In genomic region chr10:42177771-42178674, GRCm38 (mm10) we compare ENCODE assay signal across 18 mouse cellular contexts.
A peak's percentile ranks its signal among the peaks of the same experiment; 100 is the strongest.
DNase-seq lines count a peak whose midpoint lies in the region; ATAC-seq and TF ChIP-seq lines count a peak whose summit lies in the region.
"Had no signal": no experiment of that assay in that cellular context is flagged by ENCODE, and none has a peak within 500 bp of the region (broad histone marks: within the 10 kb centered on the region; RNA-seq: fewer than 3 reads in every experiment).

No protein-coding gene starts in this region.

- no peaks in the 10 kb centered on the region for H3K9me3 ChIP-seq in limb, embryonic 12.5 days
- H3K9me3 ChIP-seq: forebrain, embryonic 15.5 days; heart, embryonic 15.5 days; hindbrain, embryonic 13.5 days; neural tube, embryonic 15.5 days had no signal

- H3K27me3 ChIP-seq in heart, adult 2 months (ENCODE audit: control insufficient read depth, insufficient read depth, low read length) = no peaks in the 10 kb centered on the region
- no peaks in the 10 kb centered on the region for H3K27me3 ChIP-seq in limb, embryonic 12.5 days
- H3K27me3 ChIP-seq: forebrain, embryonic 15.5 days; heart, embryonic 15.5 days; hindbrain, embryonic 13.5 days; neural tube, embryonic 15.5 days had no signal

- no peaks in the 10 kb centered on the region for H3K79me2 ChIP-seq in heart, adult 2 months (replicated peaks; ENCODE audit: control insufficient read depth, insufficient read depth, low read length)

- no peak overlapping the region for H3K27ac ChIP-seq in heart, adult 2 months
- 0 out of 2 replicates have a peak overlapping the region, but pooled peaks have one; percentile 0 for H3K27ac ChIP-seq in limb, embryonic 12.5 days
- H3K27ac ChIP-seq: forebrain, embryonic 15.5 days; heart, embryonic 15.5 days; hindbrain, embryonic 13.5 days; left cerebral cortex, adult 2 months; neural tube, embryonic 15.5 days had no signal

- intact Hi-C loops in heart, adult 2 months (cut with DNase I) = no loop called here
- intact Hi-C loops in heart, postnatal 25 days (cut with DNase I) = no loop called here

- no peak overlapping the region for H3K9ac ChIP-seq in heart, adult 2 months (ENCODE audit: low read depth, low read length)
- H3K9ac ChIP-seq in limb, embryonic 12.5 days (replicated peaks) = no peak overlapping the region
- H3K9ac ChIP-seq: forebrain, embryonic 15.5 days; heart, embryonic 15.5 days; hindbrain, embryonic 13.5 days; neural tube, embryonic 15.5 days had no signal

- TF ChIP-seq POLR2A in heart, adult 2 months (IDR thresholded peaks at IDR 0.05; ENCODE audit: insufficient read depth, low read depth, low read length) = no peak

- 0 out of 2 replicates have a peak, but pooled peaks have one; percentile 21 for TF ChIP-seq EP300 in heart, adult 2 months (IDR thresholded peaks at IDR 0.05; ENCODE audit: insufficient read depth, low read depth, low read length)

- WGBS in heart, adult 2 months = 76% methylated on average over 16 of the region's 16 CpGs
- WGBS in limb, embryonic 12.5 days = 83% methylated on average over 16 of the region's 16 CpGs

- ATAC-seq in limb, embryonic 12.5 days (ENCODE audit: insufficient number of reproducible peaks, insufficient read depth, low FRiP score, low TSS enrichment, low read depth) = no peak
- no peak for ATAC-seq in inflammation-experienced regulatory T-cells, adult 6 months
- ATAC-seq in megakaryocyte progenitor cell, adult 5-6 weeks (replicated peaks; ENCODE audit: poor library complexity) = no peak
- ATAC-seq: forebrain, embryonic 15.5 days had no signal

- H3K36me3 ChIP-seq in heart, adult 2 months (ENCODE audit: control insufficient read depth, insufficient read depth, low read length) = no peaks in the 10 kb centered on the region
- peaks cover 1% of the 10 kb centered on the region; the same call in 1 of the 2 replicates for H3K36me3 ChIP-seq in limb, embryonic 12.5 days
- H3K36me3 ChIP-seq: forebrain, embryonic 15.5 days; heart, embryonic 15.5 days; neural tube, embryonic 15.5 days had no signal

- no peak overlapping the region for H3K4me3 ChIP-seq in heart, adult 2 months
- no peak overlapping the region for H3K4me3 ChIP-seq in limb, embryonic 12.5 days (replicated peaks)
- H3K4me3 ChIP-seq: forebrain, embryonic 15.5 days; heart, embryonic 15.5 days; hindbrain, embryonic 13.5 days; left cerebral cortex, adult 2 months; neural tube, embryonic 15.5 days had no signal

- H3K4me1 ChIP-seq in heart, adult 2 months (ENCODE audit: control insufficient read depth, insufficient read depth, low read length) = no peaks in the 10 kb centered on the region
- H3K4me1 ChIP-seq in limb, embryonic 12.5 days (replicated peaks) = peaks cover 25% of the 10 kb centered on the region
- H3K4me1 ChIP-seq: forebrain, embryonic 15.5 days; hindbrain, embryonic 13.5 days; neural tube, embryonic 15.5 days had no signal

- no peak for TF ChIP-seq CTCF in heart, adult 2 months (IDR thresholded peaks at IDR 0.05)

- no peak for DNase-seq in heart, adult 2 months
- DNase-seq in heart, postnatal 25 days (ENCODE audit: low spot score) = no peak
- peak; percentile 43 to 46 for DNase-seq in adrenal gland, postnatal 36 days
- peak; percentile 75 for DNase-seq in lung, postnatal 36 days
- DNase-seq in kidney, adult 8-10 months = no peak
- DNase-seq: cerebellum, adult 11 months; gastrocnemius, postnatal 10 days; kidney, adult 18-20 months; kidney, postnatal 4 days; liver had no signal

- no peak overlapping the region for H3K4me2 ChIP-seq in limb, embryonic 12.5 days
- H3K4me2 ChIP-seq: forebrain, embryonic 15.5 days; heart, embryonic 15.5 days; hindbrain, embryonic 13.5 days; neural tube, embryonic 15.5 days had no signal

Comparison
In these comparisons a context has a peak if more than half of its experiments do, and no peak if none do; other contexts are left out.
1. DNase-seq: peak in adrenal gland, postnatal 36 days (2 of 2) and lung, postnatal 36 days (single experiment); none in heart, adult 2 months (0 of 2), heart, postnatal 25 days (single experiment) and kidney, adult 8-10 months (0 of 2).